Mouse (Mus musculus) spleen, postnatal 14 days (tissue): ENCODE data around the gene Gm21820.
"Not testable (repeated sequence)": the region's sequence is repeated elsewhere in the genome, so short reads cannot be mapped to it uniquely, and the experiment has no call there.

ENCODE experiments used
- DNase-seq, 2 experiments: peaks; one replicate each; pipeline ENCODE4 v3.0.0; 2021 to 2022; ENCODE audit warnings: low spot score in 2 of 2

Gene Gm21820

DNA sequence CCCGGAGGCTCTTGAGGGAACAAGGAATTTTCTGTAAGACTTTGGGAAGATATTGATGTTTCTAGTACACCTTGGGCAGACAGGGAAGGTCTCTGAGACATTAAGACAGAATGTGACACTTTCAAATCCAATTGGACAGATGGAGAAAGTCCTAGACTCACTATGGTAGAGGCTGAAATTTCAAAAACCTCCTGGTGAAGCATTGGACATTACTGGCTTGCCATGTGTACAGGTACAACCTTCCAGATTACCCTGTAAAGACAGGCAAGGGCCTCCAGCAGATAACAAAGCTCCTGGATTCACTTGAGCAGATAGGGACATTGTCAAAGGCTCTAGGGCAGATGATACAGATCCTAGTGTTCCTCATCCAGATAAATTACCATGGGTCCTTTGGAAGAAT lies at the start of gene Gm21820:
TSS of gene Gm21820 (minus strand) at position 101 of the 400 bp plus-strand sequence.
- DNase-seq: not testable (repeated sequence)
